Mouse (Mus musculus): Measurements from ENCODE around the gene Pde4d.

GRCm38 (mm10) chr13:108467046-108467445 lies 17.3 kb downstream of the Pde4d start:
- TF ChIP-seq CTCF (IDR thresholded peaks at IDR 0.05; ENCODE audit: borderline replicate concordance, insufficient read depth, low read depth, low read length) (no peak), POLR2A (IDR thresholded peaks at IDR 0.05; ENCODE audit: borderline replicate concordance, insufficient read depth, low read length) (no peak)
